Mouse (Mus musculus): ENCODE measurements at regions not wholly inside any gene's neighbourhood (a gene's known extent, or its start where the extent isn't known, plus 50 kb on each side); places are given as distances from the start of the nearest gene placed in this dataset.
"Not testable (repeated sequence)": the region's sequence is repeated elsewhere in the genome, so short reads cannot be mapped to it uniquely, and the experiment has no call there.

- in situ Hi-C loops (cut with MboI, MseI), result loop anchor here (25.0 kb wide), 1 partner anchor 1408 kb away; no protein-coding TSS in a partner anchor
Observed at GRCm38 (mm10) chr17:59179018-59179417, 165.8 kb upstream of the Nudt12 start.

DNA sequence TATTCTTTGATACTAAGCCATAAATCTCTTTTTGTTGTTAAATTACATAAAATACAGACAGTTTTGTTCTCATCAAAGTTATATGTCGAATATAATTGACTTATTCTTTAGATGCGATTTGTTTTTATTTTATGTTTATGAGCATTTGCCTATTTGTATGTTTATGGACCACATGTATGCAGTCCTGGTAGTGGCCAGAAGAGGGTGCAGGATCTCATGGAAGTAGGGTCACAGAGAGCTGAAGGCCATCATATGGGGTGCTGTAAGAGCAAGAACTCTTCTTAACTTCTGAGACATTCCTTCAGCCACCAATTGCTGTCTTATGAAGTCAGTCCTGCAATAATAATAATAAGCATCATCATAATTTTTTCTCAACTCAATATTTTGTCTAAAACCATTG, 143.2 kb upstream of the Nudt12 start:
- in situ Hi-C loops (cut with MboI, MseI), result no loop called here

GRCm38 (mm10) chr17:59143760-59144157, 130.6 kb upstream of the Nudt12 start:
- in situ Hi-C loops (cut with MboI, MseI), result no loop called here

GRCm38 (mm10) chr17:59142995-59143759, 130.0 kb upstream of the Nudt12 start:
- in situ Hi-C loops (cut with MboI, MseI), result no loop called here

GRCm38 (mm10) chr17:59138791-59139190, 125.6 kb upstream of the Nudt12 start:
- in situ Hi-C loops (cut with MboI, MseI), result no loop called here

- in situ Hi-C loops (cut with MboI, MseI), result no loop called here
Observed at GRCm38 (mm10) chr17:59099376-59099775, 86.2 kb upstream of the Nudt12 start.

DNA sequence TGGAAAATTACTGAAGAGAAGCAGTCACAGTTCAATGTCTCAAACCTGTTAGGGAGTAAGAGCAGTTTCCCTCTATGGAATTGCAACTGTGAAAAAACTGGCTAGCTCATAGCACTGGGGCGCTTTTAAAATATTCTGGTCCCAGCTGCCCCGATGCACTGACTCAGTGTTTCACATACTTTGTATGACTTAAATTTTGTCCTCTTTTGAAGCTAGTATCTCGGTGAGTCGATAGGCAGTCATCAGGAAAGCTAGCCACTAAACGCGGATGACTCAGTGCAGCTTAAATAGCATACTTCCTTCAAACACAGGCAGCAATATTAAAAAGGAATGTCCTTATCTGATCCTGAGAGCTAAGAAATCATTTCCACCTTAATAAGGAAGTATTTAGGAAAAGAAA, 63.7 kb upstream of the Nudt12 start:
- in situ Hi-C loops (cut with MboI, MseI), result not testable (repeated sequence)

- in situ Hi-C loops (cut with MboI, MseI), result not testable (repeated sequence)
Observed at GRCm38 (mm10) chr17:59076361-59076760, 63.2 kb upstream of the Nudt12 start.
